Mouse (Mus musculus) pancreas, adult 10 weeks (tissue): ENCODE measurements around the gene Ywhab. TPM values are rescaled to one million over a fixed set of nuclear protein-coding genes. Genes with fewer than 3 reads are reported as not detected.

Experiments used
- polyA plus RNA-seq: library from polyadenylated mRNA; stranded (reverse); fragments of 350-450 nt; fragmentation: Illumina TruSeq; extraction: RNeasy Lipid Tissue Mini Kit (QIAGEN cat#74804); gene quantifications from one replicate; pipeline ENCODE4 v1.2.3, GENCODE M21; 2015; ENCODE audit warnings: low read depth, low replicate concordance; ENCODE audit not compliant: insufficient read depth

The Ywhab gene
- polyA plus RNA-seq, result 27.7 TPM

DNA sequence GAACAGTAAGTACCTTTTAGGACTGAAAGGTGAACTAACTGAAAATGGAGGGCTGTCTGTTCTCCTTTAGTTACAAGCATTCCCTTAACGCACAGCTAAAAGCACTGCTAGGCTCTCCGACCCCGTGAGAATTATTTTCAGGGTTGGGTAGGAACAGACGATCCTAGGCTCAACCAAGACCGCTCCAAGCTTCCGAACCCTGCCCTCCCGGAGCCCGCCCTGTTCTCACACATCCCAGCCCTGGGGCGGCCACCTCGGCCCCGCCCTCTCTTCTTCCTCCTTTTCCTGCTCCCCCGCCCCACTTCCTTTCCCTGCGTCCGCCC lies at the start of gene Ywhab:
Gene Ywhab, plus strand, starts transcription at position 307 of the 323 bp plus-strand sequence.

DNA sequence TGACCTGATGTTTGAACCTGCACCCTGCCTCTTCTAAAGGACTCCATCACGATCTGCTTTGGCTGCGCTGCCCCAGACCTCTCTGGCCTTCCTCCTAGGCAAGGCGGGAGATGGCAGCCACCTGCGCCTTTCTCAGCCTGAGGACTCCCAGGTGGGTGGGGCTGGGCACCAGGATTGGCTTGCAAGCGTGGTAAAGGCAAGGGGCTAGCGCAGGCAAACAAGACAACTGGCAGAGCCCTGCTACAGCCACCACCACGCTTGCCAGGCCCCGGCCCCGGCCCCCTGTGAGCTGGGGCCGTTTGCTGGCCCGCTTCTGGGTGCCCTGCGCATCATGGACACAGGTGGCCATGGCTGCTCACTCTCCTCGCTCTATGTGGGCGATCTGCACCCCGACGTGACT lies 30.4 kb downstream of the Ywhab start, which contains the start of gene Pabpc1l:
Gene Pabpc1l, plus strand, starts transcription at position 301 of the 400 bp plus-strand sequence.

Other genes starting within 250 kb of the Ywhab start
- gene Ada, start 244.7 kb upstream of the Ywhab start, polyA plus RNA-seq, result 2.1 TPM
- gene Ccn5, start 174.1 kb upstream of the Ywhab start, polyA plus RNA-seq, result 3.0 TPM
- not detected for gene Kcnk15, start 141.3 kb upstream of the Ywhab start, polyA plus RNA-seq
- gene Rims4, start 76.3 kb upstream of the Ywhab start, polyA plus RNA-seq, result 1.1 TPM
- gene Pabpc1l, start 30.5 kb downstream of the Ywhab start, polyA plus RNA-seq, result 1.3 TPM
- 4.8 TPM for gene Stk4, start 75.4 kb downstream of the Ywhab start, polyA plus RNA-seq
- 11.5 TPM for gene Tomm34, start 76.2 kb downstream of the Ywhab start, polyA plus RNA-seq
- gene Kcns1, start 176.2 kb downstream of the Ywhab start, polyA plus RNA-seq, result not detected
- gene Wfdc5, start 187.8 kb downstream of the Ywhab start, polyA plus RNA-seq, result not detected
- gene Wfdc12, start 195.6 kb downstream of the Ywhab start, polyA plus RNA-seq, result not detected
- not detected for gene Wfdc15a, start 205.2 kb downstream of the Ywhab start, polyA plus RNA-seq
- gene Wfdc15b, start 226.7 kb downstream of the Ywhab start, polyA plus RNA-seq, result 6.6 TPM
- not detected for gene Svs2, start 243.5 kb downstream of the Ywhab start, polyA plus RNA-seq